Comparison of ENCODE assay signal across 8 mouse cellular contexts in genomic region chr7:67758858-67759628, GRCm38 (mm10). TPM values are rescaled to one million over a fixed set of nuclear protein-coding genes. Genes with fewer than 3 reads are reported as not detected.
DNase-seq lines count a peak whose midpoint lies in the region; ATAC-seq lines count a peak whose summit lies in the region.

No protein-coding gene starts in this region.

- ATAC-seq in CD4-positive, CD25-positive, alpha-beta regulatory T cell, adult 4 months: no peak
- peak; percentile 78 for ATAC-seq in forebrain, embryonic 12.5 days (ENCODE audit: low FRiP score)
- ATAC-seq in hindbrain, embryonic 11.5 days (ENCODE audit: low FRiP score): peak; percentile 85

- H3K4me1 ChIP-seq in forebrain, embryonic 12.5 days: peaks cover 17% of the 10 kb centered on the region
- H3K4me1 ChIP-seq in hindbrain, embryonic 11.5 days (replicated peaks; ENCODE audit: control insufficient read depth, insufficient read depth, low read length): peaks cover 5% of the 10 kb centered on the region; the same call in 1 of the 2 replicates

- H3K4me2 ChIP-seq in forebrain, embryonic 12.5 days: peak overlapping the region; percentile 100
- peak overlapping the region; percentile 100 for H3K4me2 ChIP-seq in hindbrain, embryonic 11.5 days (replicated peaks; ENCODE audit: low read depth, low read length)

- H3K27me3 ChIP-seq in forebrain, embryonic 12.5 days: peaks cover 29% of the 10 kb centered on the region
- peaks cover 6% of the 10 kb centered on the region for H3K27me3 ChIP-seq in hindbrain, embryonic 11.5 days (ENCODE audit: control insufficient read depth, insufficient read depth, low read length)

- H3K4me3 ChIP-seq in forebrain, embryonic 12.5 days (replicated peaks): peak overlapping the region; percentile 57
- H3K4me3 ChIP-seq in hindbrain, embryonic 11.5 days (ENCODE audit: low read depth, low read length): peak overlapping the region; percentile 57

- peak overlapping the region; percentile 60 for H3K9ac ChIP-seq in forebrain, embryonic 12.5 days
- H3K9ac ChIP-seq in hindbrain, embryonic 11.5 days (ENCODE audit: low read depth, low read length): peak overlapping the region; percentile 53

- WGBS in forebrain, embryonic 12.5 days: under 1% methylated on average over 91 of the region's 92 CpGs
- under 1% methylated on average over 92 of the region's 92 CpGs for WGBS in hindbrain, embryonic 11.5 days

- H3K36me3 ChIP-seq in forebrain, embryonic 12.5 days (replicated peaks): no peaks in the 10 kb centered on the region
- no peaks in the 10 kb centered on the region for H3K36me3 ChIP-seq in hindbrain, embryonic 11.5 days (ENCODE audit: control insufficient read depth, insufficient read depth, low read length)

- no peaks in the 10 kb centered on the region for H3K9me3 ChIP-seq in forebrain, embryonic 12.5 days
- no peaks in the 10 kb centered on the region for H3K9me3 ChIP-seq in hindbrain, embryonic 11.5 days (ENCODE audit: control insufficient read depth, low read length)

- H3K27ac ChIP-seq in forebrain, embryonic 12.5 days: peak overlapping the region; percentile 66
- H3K27ac ChIP-seq in hindbrain, embryonic 11.5 days (ENCODE audit: low read depth, low read length): 0 out of 2 replicates have a peak overlapping the region, but pooled peaks have one; percentile 24

- peak; percentile 26 for DNase-seq in CD4-positive, CD25-positive, alpha-beta regulatory T cell, adult 2 months (ENCODE audit: low read depth, low spot score)
- DNase-seq in WW6 (ENCODE audit: low read depth, low spot score): peak; percentile 76
- peak; percentile 83 for DNase-seq in hindbrain, embryonic 11.5 days (ENCODE audit: low spot score)
- peak; percentile 64 to 85 for DNase-seq in left cerebral cortex, adult 18-20 months (ENCODE audit: low spot score in 2 of 2)
- DNase-seq in lung, postnatal 25 days (ENCODE audit: low spot score): peak; percentile 35
- peak; percentile 78 to 84 for DNase-seq in right cerebral cortex, postnatal 10 days (ENCODE audit: low spot score in 2 of 2)

RNA-seq across cellular contexts. Expression of gene Synm, which starts 0.5 kb away (rescaled TPM):
- not detected for polyA plus RNA-seq in CD4-positive, CD25-positive, alpha-beta regulatory T cell, adult 4 months (2017; shearing (Covaris generic))
- polyA plus RNA-seq in forebrain, embryonic 12.5 days (2016; fragmentation: Nextera tagmentation; extraction: Ambion mirVana): 1.1 and 1.4 TPM in 2 replicates
- polyA plus RNA-seq in hindbrain, embryonic 11.5 days (2014; fragmentation: Nextera tagmentation; extraction: Ambion mirVana): 2.3 and 2.4 TPM in 2 replicates
- total RNA-seq in left cerebral cortex, adult 18-20 months (2021): 10 to 100 TPM; 17.2 to 19.1 TPM

Comparison
In these comparisons a context has a peak if more than half of its experiments do, and no peak if none do; other contexts are left out.
1. DNase-seq: peak in every context shown above with its lines; median percentile 83 in hindbrain, embryonic 11.5 days; 81 in right cerebral cortex, postnatal 10 days; 76 in WW6; 74 in left cerebral cortex, adult 18-20 months; 35 in lung, postnatal 25 days; 26 in CD4-positive, CD25-positive, alpha-beta regulatory T cell, adult 2 months.